In genomic region chr15:88624874-88625277, GRCm38 (mm10) we compare ENCODE assay signal across 24 mouse cellular contexts. TPM values are rescaled to one million over a fixed set of nuclear protein-coding genes. Genes with fewer than 3 reads are reported as not detected.
"Had no signal": no experiment of that assay in that cellular context is flagged by ENCODE, and none has a peak within 500 bp of the region (broad histone marks: within the 10 kb centered on the region; RNA-seq: fewer than 3 reads in every experiment).

No protein-coding gene starts in this region.

- H3K4me3 ChIP-seq: neural tube, embryonic 13.5 days; neural tube, embryonic 15.5 days; stomach, embryonic 15.5 days had no signal

- DNase-seq: retina, postnatal 1 day; right cerebral cortex, adult 18-20 months; right cerebral cortex, postnatal 14 days; right cerebral cortex, postnatal 25 days; right cerebral cortex, postnatal 4 days; spleen, adult 18-20 months; thymus, adult 18-20 months; thymus, adult 2 months; thymus, postnatal 14 days; thymus, postnatal 25 days; thymus, postnatal 36 days; thymus, postnatal 4 days had no signal

- H3K9me3 ChIP-seq: neural tube, embryonic 13.5 days; neural tube, embryonic 15.5 days; stomach, embryonic 15.5 days had no signal

- H3K36me3 ChIP-seq: neural tube, embryonic 13.5 days; neural tube, embryonic 15.5 days; stomach, embryonic 15.5 days had no signal

- H3K4me1 ChIP-seq: neural tube, embryonic 13.5 days; neural tube, embryonic 15.5 days; stomach, embryonic 15.5 days had no signal

- H3K9ac ChIP-seq: neural tube, embryonic 13.5 days; neural tube, embryonic 15.5 days; stomach, embryonic 15.5 days had no signal

- H3K27ac ChIP-seq: neural tube, embryonic 13.5 days; neural tube, embryonic 15.5 days; stomach, embryonic 15.5 days; stomach, postnatal 0 days had no signal

- H3K27me3 ChIP-seq: neural tube, embryonic 13.5 days; neural tube, embryonic 15.5 days; stomach, embryonic 15.5 days had no signal

- H3K4me2 ChIP-seq: neural tube, embryonic 13.5 days; neural tube, embryonic 15.5 days; stomach, embryonic 15.5 days had no signal

RNA-seq across cellular contexts. Expression of gene Zdhhc25, which starts 24.8 kb away (rescaled TPM):
- total RNA-seq: neutrophil, adult 5-6 weeks had no signal
- polyA plus RNA-seq: neural tube, embryonic 13.5 days; neural tube, embryonic 14.5 days; neural tube, embryonic 15.5 days; small intestine, adult 2 months; spleen, adult 2 months; stomach, embryonic 14.5 days; stomach, embryonic 15.5 days; stomach, embryonic 16.5 days; stomach, postnatal 0 days; thymus, adult 2 months; thymus, postnatal 0 days; urinary bladder, adult 2 months had no signal
